Mouse (Mus musculus): Measurements from ENCODE around the gene Dock9.

GRCm38 (mm10) chr14:121678913-121679312 is 118.7 kb downstream of the Dock9 start:
- TF ChIP-seq CTCF (IDR thresholded peaks at IDR 0.05; ENCODE audit: low read depth, low read length) (no peak), POLR2AphosphoS5 (IDR thresholded peaks at IDR 0.05; ENCODE audit: insufficient replicate concordance, low read depth, low read length) (no peak), GATA1 (IDR thresholded peaks at IDR 0.05; ENCODE audit: borderline replicate concordance, low read length) (no peak)

All from G1E (cell line).